8 mouse cellular contexts compared by ENCODE assay signal in the genomic region with DNA sequence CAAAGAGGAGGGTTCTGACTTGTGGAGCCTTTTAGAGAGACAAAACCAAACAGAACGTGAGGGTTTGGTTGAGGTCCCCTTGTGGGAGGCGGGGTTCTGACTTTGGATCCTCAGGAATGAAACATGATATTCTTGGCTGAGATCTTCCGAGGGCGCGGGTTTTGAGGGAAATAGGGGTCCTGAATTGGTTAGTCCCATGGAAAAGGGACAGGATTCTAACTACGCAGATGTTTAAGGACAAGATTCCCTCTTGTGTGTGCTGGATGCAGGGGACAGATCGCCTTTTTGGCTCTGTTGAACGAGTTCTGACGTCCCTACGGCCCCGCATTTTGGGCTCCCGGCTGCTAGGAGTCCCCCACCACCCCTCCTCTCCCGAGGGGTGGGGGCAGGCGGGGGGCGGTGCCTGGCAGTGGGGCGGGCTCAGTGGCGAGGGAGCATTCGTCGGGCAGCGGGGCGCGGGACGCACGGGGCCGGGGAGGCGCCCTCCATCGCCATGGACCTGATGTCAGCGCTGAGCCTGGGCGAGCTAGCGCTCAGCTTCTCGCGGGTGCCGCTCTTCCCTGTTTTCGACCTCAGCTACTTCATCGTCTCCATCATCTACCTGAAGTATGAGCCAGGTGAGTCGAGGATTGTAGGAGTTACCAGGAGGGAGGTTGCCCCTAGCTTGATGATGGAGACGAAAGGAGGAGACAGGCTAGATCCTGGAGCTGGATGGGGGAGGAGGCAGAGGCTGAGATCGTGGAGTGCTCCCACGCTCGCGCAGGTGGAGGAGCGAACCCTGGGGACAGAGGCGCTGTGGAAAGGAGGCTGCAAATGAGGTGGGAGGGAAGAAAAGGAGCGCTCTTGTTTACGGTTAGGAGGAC. TPM values are rescaled to one million over a fixed set of nuclear protein-coding genes. Genes with fewer than 3 reads are reported as not detected.
DNase-seq lines count a peak whose midpoint lies in the region; ATAC-seq lines count a peak whose summit lies in the region.

A gene (plus strand): TSS at position 445 of the 863 bp plus-strand sequence.

- H3K9me3 ChIP-seq in hindbrain, embryonic 15.5 days = no peaks in the 10 kb centered on the region

- H3K4me2 ChIP-seq in hindbrain, embryonic 15.5 days = peak within 1 kb of the TSS; percentile 87

- WGBS in hindbrain, embryonic 15.5 days = under 1% methylated on average over 40 of the region's 45 CpGs

- H3K4me1 ChIP-seq in hindbrain, embryonic 15.5 days (replicated peaks) = peaks cover 36% of the 10 kb centered on the region

- H3K27me3 ChIP-seq in hindbrain, embryonic 15.5 days = no peaks in the 10 kb centered on the region

- H3K36me3 ChIP-seq in hindbrain, embryonic 15.5 days = peaks cover 19% of the 10 kb centered on the region

- peak; percentile 35 for ATAC-seq in hindbrain, embryonic 15.5 days (ENCODE audit: low FRiP score, low read depth)
- peak; percentile 55 for ATAC-seq in megakaryocyte, adult 5-6 weeks (ENCODE audit: poor library complexity, severe bottlenecking)

- peak within 1 kb of the TSS; percentile 85 for H3K27ac ChIP-seq in hindbrain, embryonic 15.5 days (replicated peaks)

- H3K9ac ChIP-seq in hindbrain, embryonic 15.5 days = peak within 1 kb of the TSS; percentile 62

- H3K4me3 ChIP-seq in hindbrain, embryonic 15.5 days = peak within 1 kb of the TSS; percentile 72

- DNase-seq in T-cell, adult 2 months (ENCODE audit: low spot score) = peak; percentile 66
- DNase-seq in cerebellum, postnatal 36 days = peak; percentile 69 to 77
- peak; percentile 85 for DNase-seq in gastrocnemius, adult 18-20 months (ENCODE audit: low spot score)
- peak; percentile 60 to 79 for DNase-seq in left cerebral cortex, adult 8-10 months (ENCODE audit: low spot score in 2 of 2)
- DNase-seq in right cerebral cortex, postnatal 10 days (ENCODE audit: low spot score in 2 of 2) = peak; percentile 85 to 87
- DNase-seq in urinary bladder, postnatal 14 days (ENCODE audit: low spot score) = peak; percentile 79

RNA-seq across cellular contexts. Expression of the gene that starts here (rescaled TPM):
- 1,000 to 10,000 TPM; 1,126 to 1,216 TPM for total RNA-seq in gastrocnemius, adult 18-20 months (2021)
- 33.7 and 34.2 TPM in 2 replicates for polyA plus RNA-seq in hindbrain, embryonic 15.5 days (2015; fragmentation: Nextera tagmentation; extraction: Ambion mirVana)
- total RNA-seq in left cerebral cortex, adult 8-10 months (2022) = 100 to 1,000 TPM in 3 of 4 experiments, 10 to 100 TPM in 1; 99.3 to 108 (median 103) TPM
- total RNA-seq in megakaryocyte, adult 5-6 weeks (2015) = 3.7 and 5.6 TPM in 2 replicates
- total RNA-seq in megakaryocyte, adult 5-6 weeks (2017) = 3.8 and 5.0 TPM in 2 replicates

Comparison
In these comparisons a context has a peak if more than half of its experiments do, and no peak if none do; other contexts are left out.
1. Peak in every context shown above with its lines: DNase-seq, ATAC-seq, H3K4me3 ChIP-seq and H3K27ac ChIP-seq.
2. RNA of the gene that starts here (total RNA-seq): 1,126 to 1,216 TPM in gastrocnemius, adult 18-20 months and 99.3 to 108 TPM in left cerebral cortex, adult 8-10 months; 3.7 to 5.6 TPM in megakaryocyte, adult 5-6 weeks; every median in the first group is over 10 times any median in the second.
3. RNA of the gene that starts here (total RNA-seq): 1,126 to 1,216 TPM in gastrocnemius, adult 18-20 months; 99.3 to 108 TPM in left cerebral cortex, adult 8-10 months; every median in the first group is over 10 times any median in the second.